Mouse (Mus musculus) gastrocnemius, postnatal 4 days (tissue): ENCODE results near the gene Fem1a. TPM values are rescaled to one million over a fixed set of nuclear protein-coding genes. Genes with fewer than 3 reads are reported as not detected.

Experiments
- DNase-seq, 2 experiments: peaks; one replicate each; pipeline ENCODE4 v3.0.0; 2021 to 2022; ENCODE audit warnings: low spot score in 2 of 2, mixed read lengths in 2 of 2
- total RNA-seq, 2 experiments: library from RNA; stranded (reverse); gene quantifications; 2 replicates each; pipeline ENCODE4 v1.2.3; 2021

The Fem1a gene
- total RNA-seq, 2 experiments from 2014 or later: 98.3 to 99.9 TPM

DNA sequence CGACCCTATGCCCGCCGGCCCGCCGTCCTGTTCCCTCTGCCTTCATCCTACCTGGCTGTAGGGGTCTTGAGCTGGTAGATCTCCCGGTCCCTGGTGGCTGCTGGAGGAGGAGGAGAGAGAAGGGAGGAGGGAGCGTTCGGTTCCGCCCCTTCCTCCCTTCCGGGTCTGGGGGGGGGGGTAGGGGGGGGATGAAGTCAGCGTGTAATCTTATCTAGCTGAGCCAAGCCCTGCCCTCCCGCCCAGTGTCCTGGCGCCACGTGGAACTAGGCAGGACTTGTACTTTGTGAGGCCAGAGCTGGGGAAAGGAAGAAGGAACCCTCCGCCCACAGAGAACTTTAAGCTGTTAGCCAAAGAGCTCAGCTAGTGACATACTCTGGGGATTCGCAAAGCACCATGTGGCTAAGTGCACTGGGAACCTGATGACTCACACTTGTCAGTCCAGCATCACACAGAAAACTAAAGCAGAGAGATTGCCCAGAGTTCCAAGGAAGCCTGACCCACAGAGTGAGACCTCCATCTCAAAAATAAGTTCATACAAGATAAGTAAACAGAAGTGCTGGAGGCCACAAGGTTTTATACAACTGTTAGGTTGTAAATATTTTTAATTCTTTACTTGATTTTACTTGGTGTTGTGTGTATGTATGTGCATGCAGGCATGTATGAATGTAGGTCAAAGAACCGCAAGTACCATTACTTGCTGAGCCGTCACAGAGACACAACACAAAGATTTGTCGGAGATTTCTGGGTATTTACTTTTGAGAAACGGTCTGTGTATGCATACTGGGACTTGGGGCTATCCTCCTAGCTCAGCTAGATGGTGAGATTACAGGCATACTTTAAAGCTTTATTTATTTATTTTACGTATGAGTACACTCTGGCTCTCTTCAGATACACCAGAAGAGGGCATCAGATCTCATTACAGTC lies 20.3 kb downstream of the Fem1a start, which contains the start of gene Ticam1:
TSS of gene Ticam1 (minus strand) at position 144 of the 924 bp plus-strand sequence.
- peak; percentile 75 to 88 for DNase-seq

DNA sequence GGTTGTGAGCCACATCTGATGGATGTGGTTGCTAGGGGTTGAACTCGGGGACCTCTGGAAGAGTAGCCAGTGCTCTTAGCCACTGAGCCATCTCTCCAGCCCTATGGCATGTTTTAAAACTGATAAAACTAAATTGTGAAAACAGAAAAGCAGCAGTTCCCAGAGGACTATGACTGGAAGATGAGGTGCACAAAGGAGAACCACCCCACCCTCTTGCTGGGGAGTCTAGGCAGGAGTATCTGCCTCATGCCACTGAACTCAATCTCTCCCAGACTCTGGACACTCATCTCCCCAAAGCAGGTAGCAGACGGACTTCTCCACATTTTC lies 20.9 kb downstream of the Fem1a start:
- no peak for DNase-seq

DNA sequence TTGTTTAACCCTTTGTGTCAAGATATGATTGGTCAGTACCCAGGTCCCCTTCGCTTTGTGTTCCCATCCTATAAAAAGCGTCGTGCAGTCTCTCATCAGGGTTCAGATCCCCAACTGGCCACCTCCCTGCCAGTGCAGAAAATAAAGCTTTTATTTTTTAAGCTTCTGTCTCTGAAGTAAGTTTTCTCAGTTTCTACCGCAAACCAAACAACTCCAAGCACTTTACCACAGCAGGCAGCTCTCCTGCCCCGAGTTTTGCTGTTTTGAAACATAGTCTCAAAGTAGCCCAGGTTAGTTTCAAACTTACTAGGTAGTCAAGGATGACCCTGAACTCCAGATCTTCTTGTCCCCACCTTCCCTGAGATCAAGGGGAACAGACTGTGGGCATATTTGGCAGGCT lies 21.7 kb downstream of the Fem1a start:
- no peak for DNase-seq

DNA sequence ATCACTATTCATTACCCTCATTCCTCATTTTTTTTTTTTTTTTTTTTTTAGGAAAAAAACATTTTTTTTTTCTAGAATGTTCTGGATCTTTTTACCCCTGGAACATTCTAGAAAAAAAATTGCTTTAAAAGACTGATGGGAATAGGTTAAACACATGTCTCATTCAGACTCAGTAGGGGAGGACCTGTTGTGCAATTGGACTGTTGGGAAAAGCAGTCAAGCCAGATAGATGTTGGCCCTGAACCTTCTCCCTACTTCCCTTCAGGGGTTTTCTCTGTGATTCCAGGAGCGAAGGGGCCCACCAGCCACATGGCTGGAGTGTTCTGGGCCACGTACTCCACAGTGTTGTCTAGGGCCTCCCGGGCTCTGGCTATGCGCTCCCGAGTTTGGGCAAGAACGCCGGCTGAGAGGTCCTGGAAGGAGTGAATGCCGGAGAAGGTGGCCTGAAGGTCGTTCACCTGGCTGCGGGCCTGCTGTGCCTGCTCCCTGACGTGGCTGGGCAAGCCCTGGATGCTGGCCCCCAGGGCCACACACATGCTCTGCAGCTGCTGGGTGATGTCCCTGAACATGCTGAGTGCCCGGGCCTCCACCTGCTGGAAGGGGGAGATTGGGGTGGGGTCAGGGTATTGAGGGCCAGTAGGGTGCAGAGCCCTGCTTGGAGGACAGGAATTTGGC lies 23.0 kb downstream of the Fem1a start:
- no peak for DNase-seq

DNA sequence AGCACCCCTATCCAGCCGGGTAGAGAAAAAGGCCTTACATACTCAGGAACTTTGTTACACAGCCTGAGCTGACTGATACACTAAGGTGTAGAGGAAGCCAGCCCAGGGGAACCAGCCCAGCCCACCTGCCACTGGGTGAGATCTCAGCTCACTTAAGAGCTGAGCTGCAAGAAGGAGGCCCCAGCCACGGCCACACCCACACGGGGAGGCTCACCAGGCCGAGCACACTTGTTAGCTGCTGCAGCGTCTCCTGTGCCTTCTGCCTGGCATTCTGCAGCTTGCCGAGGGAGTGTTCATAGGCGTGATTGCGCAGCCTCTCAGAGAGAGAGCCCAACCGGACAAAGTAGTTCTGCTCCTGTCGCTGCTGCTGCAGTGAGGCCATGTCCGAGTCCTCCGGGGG lies 24.6 kb downstream of the Fem1a start:
- DNase-seq: no peak

DNA sequence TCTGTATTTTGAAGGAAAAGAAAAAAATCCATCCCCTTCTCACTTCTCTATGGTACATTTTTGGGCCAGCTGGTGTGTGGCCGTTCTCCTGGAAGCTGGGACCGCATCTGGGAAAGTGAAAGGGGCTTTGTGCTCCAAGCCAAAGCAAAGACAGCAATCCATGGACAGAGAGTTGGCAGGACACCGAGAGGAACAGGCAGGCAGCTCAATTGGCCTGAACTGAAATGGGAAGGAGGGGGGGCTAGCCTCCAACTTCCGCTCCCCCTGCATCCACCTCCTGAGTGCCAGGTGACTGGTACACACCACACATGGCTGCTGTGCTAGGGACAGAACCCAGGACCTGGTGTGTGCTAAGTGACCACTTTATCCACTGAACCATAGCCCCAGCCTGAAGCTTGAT lies 26.2 kb downstream of the Fem1a start:
- no peak for DNase-seq

DNA sequence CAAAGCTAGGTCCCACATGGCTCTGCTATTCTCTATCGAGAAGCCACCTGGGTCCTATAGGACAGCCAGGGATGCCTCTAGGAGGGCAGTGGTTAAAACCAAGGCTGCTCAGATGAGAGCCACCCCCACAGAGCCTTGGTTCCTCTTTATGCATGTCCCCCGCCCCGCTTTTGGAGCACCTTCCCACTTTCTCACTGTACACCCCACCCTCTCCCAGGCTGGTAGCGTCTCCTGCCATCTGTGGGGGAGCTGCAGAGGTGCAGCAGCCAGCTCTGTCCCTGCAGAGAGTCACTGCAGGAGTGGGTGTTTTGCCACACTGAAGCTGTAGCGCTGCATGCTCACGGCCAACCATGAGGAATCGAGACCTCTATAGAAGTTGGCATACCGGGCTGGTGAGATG lies 26.7 kb downstream of the Fem1a start:
- no peak for DNase-seq

DNA sequence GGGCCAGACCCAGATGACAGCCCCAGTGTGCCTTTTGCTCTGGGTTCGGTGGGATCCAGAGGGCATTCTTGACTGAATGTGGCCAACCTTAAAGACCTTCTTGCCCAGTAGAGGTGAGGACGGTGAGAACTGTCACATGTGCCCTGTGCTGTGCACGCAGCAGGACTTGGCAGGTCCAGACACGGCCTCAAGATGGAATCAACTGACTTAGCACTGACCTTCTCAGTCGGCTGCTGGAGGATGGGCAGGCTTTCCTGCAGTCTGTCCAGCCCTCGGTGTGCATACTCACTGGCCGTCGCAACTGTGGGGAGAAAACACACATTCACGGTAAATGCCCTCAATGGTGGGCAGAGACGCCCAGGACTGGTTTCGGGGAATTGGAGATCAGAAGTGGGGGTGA lies 29.4 kb downstream of the Fem1a start:
- DNase-seq: no peak

DNA sequence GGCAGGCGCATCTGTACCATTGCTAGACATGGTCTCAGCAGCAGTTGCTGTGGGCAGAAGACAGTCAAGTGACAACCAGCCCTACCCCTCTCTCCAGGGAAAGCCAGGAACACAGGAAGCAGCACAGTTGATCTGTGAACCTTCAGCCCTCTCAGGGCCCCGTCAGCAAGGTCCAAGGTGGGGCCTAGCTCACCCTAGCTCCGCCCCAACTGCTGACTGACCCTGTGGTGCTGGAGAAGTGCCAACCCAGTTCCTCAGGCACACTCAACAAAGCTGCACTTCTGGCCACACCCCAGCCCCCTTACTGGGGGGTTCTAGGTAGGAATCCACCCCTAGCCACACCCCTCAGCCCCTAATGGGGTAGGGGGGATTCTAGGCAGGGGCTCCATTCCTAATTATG lies 31.2 kb downstream of the Fem1a start:
- DNase-seq: no peak

DNA sequence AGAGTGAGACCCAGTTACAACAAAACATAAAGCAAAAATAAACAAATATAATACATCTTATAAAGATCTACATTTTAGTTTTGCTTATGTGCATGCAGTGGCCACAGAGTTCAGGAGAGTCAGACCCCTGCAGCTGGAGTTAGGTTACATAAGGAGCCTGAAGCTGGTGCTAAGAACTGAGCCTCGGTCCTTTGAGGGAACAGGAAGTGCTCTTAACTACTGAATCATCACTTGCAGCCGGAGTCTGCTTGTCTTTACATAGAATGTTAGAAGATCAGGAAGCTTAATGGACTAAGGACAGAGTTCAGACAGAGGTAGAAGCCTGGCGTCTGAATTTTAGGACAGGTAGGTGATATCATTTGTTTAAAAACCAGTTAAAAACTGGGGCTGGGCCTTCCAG lies 32.3 kb downstream of the Fem1a start:
- DNase-seq: no peak

DNA sequence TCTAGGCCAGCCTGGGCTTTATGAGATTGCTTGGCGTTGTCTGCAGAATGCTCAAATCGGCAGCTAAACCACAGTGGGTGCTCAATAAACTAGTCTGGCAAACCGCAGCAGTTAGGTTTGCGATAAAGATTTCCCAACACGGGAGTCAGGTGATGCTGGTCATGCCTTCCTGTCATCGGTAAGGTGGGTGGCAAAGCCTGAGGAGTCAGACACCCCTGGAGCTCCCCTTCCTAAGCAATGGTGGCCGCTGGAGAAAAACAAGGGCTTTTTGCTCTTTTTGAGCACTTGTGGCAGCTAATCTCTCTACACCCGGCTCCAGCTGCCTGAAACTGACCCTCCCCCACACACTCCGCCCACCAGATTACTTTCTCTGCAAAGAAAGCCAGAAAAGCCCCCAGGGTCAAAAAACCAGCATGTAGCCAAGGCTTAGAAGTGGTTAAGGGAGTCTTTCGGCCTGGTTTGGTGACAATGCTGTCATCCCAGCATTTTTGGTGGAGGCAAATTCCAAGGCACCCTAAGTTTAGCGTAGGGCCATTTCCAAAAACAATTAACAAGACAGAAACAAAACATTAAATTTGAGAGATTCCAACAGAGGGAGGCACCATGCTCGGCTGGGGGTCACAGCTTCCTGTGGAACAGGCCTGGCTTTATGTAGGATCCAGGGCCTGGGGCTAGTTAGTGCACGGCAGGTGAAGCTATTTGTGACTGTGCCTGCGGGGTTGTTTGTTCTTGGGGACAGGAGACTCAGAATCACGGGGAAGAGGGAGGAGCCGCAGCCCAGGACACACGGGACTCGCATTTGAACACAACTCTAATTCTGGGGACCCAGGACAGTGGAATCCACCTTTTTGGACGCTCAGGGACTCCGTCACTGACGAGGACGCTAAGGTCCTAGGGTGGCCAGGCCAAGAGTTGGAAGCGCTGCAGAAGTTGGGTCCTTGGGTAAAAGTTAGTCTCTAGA lies 33.0 kb downstream of the Fem1a start:
- DNase-seq: peak in 1 of 2 experiments; percentile 75

DNA sequence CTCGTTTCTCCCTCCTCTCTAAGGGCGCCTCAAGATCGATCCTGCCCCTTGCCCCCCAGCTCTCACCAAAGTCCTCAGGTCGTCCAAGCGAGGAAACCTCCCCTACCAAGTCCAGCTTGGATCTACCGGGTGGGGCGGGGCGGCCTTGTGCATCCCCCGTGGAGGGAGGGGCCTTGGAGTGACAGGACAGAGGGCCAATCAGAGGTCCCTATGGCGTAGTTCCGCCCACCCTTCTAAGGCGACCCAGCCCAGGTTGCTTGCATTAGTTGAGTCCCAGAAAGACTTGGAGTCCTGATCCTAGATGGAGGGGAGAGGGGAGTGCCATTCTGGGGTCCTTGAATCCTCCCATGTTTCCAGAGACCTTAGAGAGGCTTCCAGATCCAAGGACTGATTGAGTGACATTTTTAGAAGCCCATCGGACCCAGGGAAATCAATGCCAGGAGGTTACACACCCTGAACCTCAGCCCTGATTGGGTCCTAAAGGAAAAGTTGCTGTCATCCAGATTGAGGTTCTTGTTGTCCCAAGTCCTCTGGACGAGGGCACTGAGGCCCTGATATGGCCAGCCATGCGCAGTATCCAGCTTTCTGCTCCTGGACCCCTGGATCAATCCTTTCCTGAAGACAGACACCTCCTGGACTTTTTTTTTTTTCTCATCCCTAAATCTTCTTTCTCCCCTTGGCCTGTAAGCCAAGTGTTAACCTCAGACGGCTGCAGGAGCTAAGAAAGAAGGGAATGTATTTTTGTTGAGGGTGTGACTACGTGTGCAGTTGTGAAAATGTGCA lies 34.0 kb downstream of the Fem1a start:
- DNase-seq: peak; percentile 96 to 97

DNA sequence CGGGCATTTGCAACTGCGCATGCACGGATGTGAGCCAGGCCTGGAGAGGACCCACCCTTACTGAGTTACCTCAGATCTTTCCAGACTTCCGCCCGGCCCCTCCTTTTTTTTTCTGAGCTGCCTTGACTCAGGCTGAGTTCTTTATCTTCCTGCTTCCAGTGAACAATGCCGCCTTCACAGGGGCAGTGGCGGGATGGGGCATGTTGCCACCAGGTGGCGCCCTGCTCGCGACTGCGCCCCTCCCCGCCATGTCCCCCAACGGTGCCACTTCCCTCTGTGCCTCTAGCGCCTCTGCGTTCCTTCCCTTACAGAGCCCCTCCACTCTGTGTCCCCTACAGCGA lies 34.5 kb downstream of the Fem1a start:
- DNase-seq: peak; percentile 87 to 90

DNA sequence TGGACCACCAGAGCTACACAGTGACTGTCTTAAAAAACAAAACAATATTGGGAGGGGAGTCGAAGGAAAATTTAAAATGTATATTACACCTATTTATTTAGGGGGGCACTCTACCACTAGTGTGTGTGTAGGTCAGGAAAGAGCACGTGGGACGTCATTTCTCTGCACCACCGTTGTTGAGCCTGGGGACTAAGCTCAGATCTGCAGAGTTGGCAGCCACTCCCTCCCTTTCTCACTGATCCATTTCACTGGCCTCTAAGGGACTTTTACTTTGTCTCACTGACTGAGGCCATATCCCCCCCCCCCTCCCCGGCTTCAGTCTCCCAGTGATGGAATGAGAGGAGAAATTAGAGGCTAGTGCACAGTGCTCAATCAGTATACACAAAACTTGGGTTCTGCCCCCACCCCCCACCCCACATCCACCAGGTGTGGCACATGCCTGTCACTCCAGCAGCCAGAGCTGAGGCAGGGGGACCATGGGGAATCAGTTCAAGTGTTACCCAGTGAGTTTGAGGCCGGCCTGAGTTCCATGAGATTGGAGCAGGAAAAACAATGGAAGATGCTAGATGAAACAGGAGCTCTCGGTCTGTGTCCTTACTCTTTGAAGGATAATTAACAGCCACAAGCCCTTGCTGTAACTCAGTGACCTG lies 35.3 kb downstream of the Fem1a start:
- DNase-seq: no peak

DNA sequence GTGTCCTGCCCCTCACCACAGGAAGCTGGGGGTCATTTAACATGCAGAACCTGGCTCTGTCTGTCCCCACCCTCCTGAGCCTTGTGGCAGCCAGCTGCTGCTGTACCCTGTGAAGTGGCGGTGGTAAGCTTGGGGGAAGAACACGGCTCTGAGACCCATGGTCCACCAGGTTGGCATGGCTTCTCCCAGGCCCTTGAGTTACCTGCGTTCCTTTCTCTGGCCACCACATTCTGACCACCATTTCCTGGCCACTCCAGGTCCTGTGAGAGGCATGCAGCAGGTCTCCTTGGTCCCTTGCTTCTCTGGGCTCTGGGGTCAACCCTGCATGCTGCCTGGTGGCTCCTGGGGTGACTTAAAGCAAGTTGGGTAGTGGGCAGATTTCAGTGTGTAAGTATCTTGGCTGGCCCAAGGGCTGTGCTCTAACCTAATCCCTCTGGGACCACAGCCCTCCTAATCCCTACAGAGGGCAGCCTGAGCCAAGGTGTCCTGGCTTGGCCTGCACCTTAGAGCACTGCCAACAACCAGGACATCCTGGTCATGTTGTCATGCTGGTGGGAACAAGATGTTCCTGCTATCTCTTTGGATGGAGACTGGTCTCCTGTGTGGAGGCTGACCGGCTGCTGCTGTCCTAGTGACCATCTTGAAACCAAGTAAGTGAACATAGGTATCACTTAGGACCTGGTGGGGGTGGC lies 36.1 kb downstream of the Fem1a start, which contains the start of gene Plin3:
TSS of gene Plin3 (minus strand) at position 343 of the 692 bp plus-strand sequence.
- DNase-seq: no peak

DNA sequence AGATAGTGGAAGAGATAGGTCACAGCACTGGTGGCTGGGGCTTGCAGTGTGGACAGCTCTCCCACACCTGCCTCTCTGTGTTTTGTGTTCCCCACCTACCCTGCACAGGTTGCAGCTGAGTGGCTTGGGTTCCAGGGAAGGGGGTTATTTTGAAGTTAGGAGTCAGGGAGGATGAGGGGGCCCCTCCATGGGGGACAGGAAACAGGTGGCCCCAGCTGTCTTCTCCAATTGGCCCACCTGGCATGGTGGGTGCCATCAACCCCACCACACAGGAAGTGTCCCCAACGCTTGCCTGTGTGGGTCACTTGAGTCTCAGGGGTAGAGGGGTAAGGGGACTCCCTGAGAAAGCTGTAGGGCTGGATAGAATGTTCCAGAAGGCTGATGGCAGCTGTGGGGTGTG lies 36.7 kb downstream of the Fem1a start:
- DNase-seq: no peak

DNA sequence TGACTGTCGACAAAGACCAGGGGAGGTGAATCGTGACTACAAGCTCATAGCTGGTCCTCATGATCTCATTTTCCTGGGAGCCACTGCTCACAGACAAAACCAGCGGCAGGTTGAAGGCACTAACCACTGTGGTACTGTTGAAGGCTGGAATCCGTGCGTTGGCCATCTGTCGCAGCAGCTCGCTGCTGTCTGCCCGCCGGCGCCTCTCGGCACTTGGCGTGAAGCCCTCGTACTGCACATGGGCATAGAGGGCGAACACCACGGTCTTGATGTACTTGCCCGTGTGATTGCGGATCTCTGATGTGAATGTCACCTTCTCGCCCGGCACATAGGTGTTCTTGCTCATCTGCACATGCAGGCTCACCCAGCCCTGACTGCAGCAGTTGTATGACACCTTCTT lies 37.6 kb downstream of the Fem1a start:
- DNase-seq: no peak

DNA sequence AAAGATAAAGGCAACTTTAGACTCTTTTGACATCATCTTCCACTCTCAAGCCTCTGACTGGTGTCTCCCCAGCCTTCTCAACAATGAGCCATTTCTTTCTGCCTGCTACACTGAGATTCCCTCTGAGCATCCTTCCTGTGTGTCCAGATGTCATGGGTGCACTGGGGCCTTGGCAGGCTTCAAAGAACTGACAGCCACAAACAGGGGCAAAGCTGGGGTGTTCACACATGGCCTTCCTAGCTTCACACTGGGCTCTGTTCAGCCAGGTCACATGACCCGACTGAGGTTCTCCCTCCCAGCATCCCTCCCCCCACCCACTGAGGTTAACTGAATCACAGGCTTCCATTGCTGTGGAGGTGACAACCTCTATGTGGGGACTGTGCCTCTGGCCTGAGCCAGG lies 39.6 kb downstream of the Fem1a start:
- DNase-seq: no peak

DNA sequence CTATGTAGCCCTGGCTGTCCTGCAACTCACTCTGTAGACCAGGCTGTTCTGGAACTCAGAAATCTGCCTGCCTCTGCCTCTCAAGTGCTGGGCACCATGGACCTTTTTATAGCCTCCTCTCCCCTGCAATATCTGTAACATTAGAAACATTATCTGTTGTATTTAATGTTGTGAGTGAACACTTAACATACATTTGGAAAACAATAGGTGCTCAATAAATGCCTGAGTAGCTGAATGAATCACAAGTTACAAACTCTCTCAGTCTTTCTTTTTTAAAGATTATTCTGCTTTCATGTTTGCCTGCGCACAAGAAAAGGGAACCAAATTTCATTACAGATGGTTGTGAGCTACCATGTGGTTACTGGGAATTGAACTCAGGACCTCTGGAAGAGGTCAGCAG lies 41.6 kb downstream of the Fem1a start:
- DNase-seq: no peak

DNA sequence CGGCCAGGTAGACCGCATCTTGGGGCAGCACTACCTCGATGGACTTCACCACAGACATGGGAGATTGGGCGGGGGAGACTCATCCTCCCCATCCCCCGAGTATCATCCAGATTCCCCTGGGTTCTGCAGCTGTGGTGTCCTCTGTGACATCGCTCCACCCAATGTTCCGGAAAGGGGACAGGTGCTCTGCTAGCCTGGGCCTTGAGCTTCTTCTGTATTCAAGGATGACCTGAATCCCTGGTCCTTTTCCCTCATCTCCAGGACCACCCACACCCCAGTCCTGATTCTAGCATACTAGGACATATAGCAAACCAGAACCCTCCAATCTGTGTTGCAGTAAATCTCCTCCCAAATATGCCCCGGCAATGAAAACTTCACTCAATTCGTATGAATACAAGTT lies 43.6 kb downstream of the Fem1a start, which contains the start of gene Arrdc5:
TSS of gene Arrdc5 (minus strand) at position 101 of the 400 bp plus-strand sequence.
- DNase-seq: no peak
